Mouse (Mus musculus) megakaryocyte, adult 5-6 weeks (primary cell): ENCODE results near the gene Schip1. TPM values are rescaled to one million over a fixed set of nuclear protein-coding genes. Genes with fewer than 3 reads are reported as not detected.
A peak's percentile ranks its signal among the peaks of the same experiment; 100 is the strongest.

Experiments used
- ATAC-seq: 2 replicates; pipeline ENCODE4 v1.8.0; 2016; ENCODE audit warnings: mild to moderate bottlenecking, inconsistent platforms; ENCODE audit not compliant: poor library complexity, severe bottlenecking
- total RNA-seq, 2 experiments: library from RNA; stranded (forward) in 1 of 2; stranded (reverse) in 1 of 2; fragments of 153-499, 151-499 nt in 1 of 2; fragments of 221-1000, 200-1000 nt in 1 of 2; gene quantifications; 2 replicates each; pipeline versions ENCODE4 v1.2.3 to v1.2.4; 2015 to 2017

Schip1 gene
- total RNA-seq, 2 experiments from 2014 or later = 0.11 TPM; not detected in 1

GRCm38 (mm10) chr3:68467941-68468687 lies 403.5 kb downstream of the Schip1 start:
- ATAC-seq = no peak

DNA sequence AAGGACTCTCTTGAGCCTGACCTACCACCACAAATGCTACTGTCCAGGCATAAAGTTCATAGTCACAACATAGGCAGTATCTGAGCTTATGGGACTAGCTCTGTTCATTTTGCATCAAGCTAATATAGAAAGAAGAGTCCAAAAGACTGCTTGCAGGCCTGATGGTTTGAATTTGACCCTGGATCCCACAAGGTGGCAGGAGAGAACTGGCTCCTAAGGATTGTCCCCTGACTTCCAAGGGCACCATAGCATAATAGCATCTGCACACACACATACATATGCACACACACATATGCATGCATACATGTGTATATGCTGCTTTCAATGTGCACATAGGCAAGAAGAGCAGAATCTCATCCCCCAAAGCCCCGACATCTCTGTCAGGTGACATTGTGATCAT lies 405.0 kb downstream of the Schip1 start:
- ATAC-seq = no peak

DNA sequence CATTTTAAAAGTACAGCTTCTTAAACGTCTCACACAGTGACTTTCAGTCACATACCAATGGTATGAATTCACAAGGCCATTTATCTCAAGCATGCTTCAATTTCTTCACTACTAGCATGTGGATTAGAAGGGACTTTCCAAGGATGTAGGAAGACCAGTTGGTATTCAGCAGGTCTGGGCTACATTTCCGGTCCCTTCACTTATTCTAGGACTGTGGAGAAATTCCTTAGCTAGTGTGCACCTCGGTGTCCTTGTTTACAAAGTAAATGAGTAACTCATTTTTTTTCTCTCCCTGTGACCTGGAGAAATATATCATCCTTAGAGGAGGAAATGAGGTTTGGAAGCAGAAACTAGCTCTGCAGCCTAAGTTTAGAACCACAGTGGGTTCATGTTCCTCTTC lies 405.5 kb downstream of the Schip1 start:
- ATAC-seq = no peak

- ATAC-seq = no peak
Measured at GRCm38 (mm10) chr3:68470622-68471021, 406.0 kb downstream of the Schip1 start.

- ATAC-seq = no peak
Measured at GRCm38 (mm10) chr3:68476336-68476735, 411.7 kb downstream of the Schip1 start.

DNA sequence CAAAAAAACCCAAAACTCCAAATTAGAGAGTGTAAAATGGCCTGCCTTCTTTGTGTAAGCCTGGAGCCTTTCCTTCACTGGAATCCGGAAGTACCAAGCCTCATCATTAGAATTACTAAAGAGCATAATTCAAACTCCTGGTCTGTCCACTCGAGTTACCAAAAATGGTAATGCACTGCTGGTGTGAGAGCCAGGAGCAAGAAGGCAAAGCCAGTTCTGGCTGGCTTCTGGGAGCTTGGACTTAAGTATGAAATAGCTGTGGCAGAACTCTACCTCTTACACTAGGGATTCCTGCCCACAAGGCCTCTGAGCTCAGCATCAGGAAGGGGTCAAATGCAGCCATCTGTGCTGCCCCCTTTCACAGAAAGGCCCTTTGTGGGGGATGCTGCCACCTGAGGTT lies 412.9 kb downstream of the Schip1 start:
- no peak for ATAC-seq

DNA sequence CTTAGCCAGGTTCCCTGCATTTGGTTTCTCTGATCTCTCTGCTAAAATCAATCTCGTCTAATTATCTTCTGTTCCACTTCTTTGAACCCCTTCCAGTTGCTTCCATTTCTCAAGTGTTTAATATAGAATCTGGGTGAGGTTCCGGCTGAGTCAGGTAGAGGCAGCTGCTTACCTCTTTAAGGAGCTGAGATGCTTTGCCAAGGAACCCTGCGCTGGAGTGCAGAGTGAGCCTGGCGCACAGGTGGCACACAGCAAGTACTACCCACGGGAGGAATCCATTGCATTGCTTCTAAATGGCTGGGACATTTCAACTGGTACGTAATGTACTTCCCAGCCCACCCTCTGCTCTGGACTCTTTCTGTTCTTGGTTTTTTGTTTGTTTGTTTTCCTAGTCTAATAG lies 414.7 kb downstream of the Schip1 start:
- ATAC-seq = no peak

GRCm38 (mm10) chr3:68483517-68483916 lies 418.9 kb downstream of the Schip1 start:
- ATAC-seq = no peak

- no peak for ATAC-seq
Measured at GRCm38 (mm10) chr3:68484021-68484420, 419.4 kb downstream of the Schip1 start.

- ATAC-seq = no peak
Measured at GRCm38 (mm10) chr3:68484561-68484960, 420.0 kb downstream of the Schip1 start.

GRCm38 (mm10) chr3:68487621-68488020 lies 423.0 kb downstream of the Schip1 start:
- no peak for ATAC-seq

GRCm38 (mm10) chr3:68488316-68488715 lies 423.7 kb downstream of the Schip1 start:
- no peak for ATAC-seq

DNA sequence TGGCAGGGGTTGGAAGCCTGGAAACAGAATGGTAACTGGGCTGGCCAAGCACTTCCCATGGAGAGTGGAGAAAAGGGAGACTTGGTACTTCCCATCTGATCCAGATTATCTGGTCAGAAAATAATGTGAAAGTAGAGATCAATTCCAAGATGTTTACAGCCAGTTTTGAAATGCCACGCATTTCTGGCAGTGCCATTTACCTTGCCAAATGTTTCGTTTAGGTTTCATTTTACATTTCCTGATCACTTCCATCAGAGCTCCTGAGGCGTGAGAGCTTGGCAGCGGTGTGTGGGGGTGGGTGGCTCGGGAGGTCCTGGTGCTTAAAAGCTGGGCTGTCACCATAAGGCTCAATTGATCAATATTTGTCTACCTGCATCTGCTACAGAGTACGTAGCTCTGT lies 426.9 kb downstream of the Schip1 start:
- ATAC-seq = no peak

GRCm38 (mm10) chr3:68492066-68492465 lies 427.5 kb downstream of the Schip1 start:
- no peak for ATAC-seq

DNA sequence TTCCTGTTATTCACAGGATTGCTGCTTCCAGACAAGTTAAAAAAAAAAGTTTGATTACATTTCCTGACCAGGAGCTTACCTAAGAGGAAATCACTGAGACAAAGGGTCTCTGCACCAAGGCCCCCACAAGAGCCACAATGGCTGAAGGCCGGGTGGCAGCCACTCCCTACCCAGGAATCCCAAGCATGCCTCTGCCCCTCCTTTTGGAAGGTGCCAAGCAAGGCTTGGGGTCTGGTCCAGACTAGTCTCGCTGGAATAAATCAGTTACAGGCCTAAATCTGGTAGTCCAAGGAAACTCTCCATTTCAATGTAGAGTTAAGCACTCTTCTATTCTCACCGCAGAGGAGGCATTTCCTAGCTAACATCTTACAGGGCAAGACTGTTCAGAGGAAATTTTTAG lies 427.9 kb downstream of the Schip1 start:
- ATAC-seq = no peak

- ATAC-seq = peak; percentile 38; the same call in 1 of the 2 replicates
Measured at GRCm38 (mm10) chr3:68493170-68493585, 428.6 kb downstream of the Schip1 start.

- peak; percentile 28 for ATAC-seq
Measured at GRCm38 (mm10) chr3:68493586-68494295, 429.1 kb downstream of the Schip1 start.

- ATAC-seq = 0 out of 2 replicates have a peak, but pooled peaks have one; percentile 7
Measured at GRCm38 (mm10) chr3:68494296-68495095, 429.9 kb downstream of the Schip1 start.

GRCm38 (mm10) chr3:68495096-68495735 lies 430.6 kb downstream of the Schip1 start:
- ATAC-seq = no peak

- no peak for ATAC-seq
Measured at GRCm38 (mm10) chr3:68495736-68496242, 431.2 kb downstream of the Schip1 start.

- no peak for ATAC-seq
Measured at GRCm38 (mm10) chr3:68496513-68496912, 431.9 kb downstream of the Schip1 start.
